In genomic region chr11:70655571-70656455, GRCm38 (mm10) we compare ENCODE assay signal across 8 mouse cellular contexts. TPM values are rescaled to one million over a fixed set of nuclear protein-coding genes. Genes with fewer than 3 reads are reported as not detected.
A peak's percentile ranks its signal among the peaks of the same experiment; 100 is the strongest.
DNase-seq lines count a peak whose midpoint lies in the region; ATAC-seq and TF ChIP-seq lines count a peak whose summit lies in the region.

No protein-coding gene starts in this region.

- H3K36me3 ChIP-seq in CH12.LX (replicated peaks in 1 of 2; ENCODE audit: control insufficient read depth in 1 of 2, insufficient read depth in 1 of 2, low read length in 1 of 2), result peaks cover 19 to 46% of the 10 kb centered on the region in 2 experiments
- H3K36me3 ChIP-seq in forebrain, embryonic 14.5 days (ENCODE audit: control insufficient read depth, insufficient read depth, low read length), result peaks cover 26% of the 10 kb centered on the region
- peaks cover 28% of the 10 kb centered on the region for H3K36me3 ChIP-seq in limb, embryonic 13.5 days
- H3K36me3 ChIP-seq in midbrain, embryonic 15.5 days (replicated peaks), result peaks cover 13% of the 10 kb centered on the region

- H3K27me3 ChIP-seq in CH12.LX (replicated peaks), result no peaks in the 10 kb centered on the region
- no peaks in the 10 kb centered on the region for H3K27me3 ChIP-seq in forebrain, embryonic 14.5 days (replicated peaks; ENCODE audit: control insufficient read depth, insufficient read depth, low read length)
- H3K27me3 ChIP-seq in limb, embryonic 13.5 days, result no peaks in the 10 kb centered on the region
- 0 out of 2 replicates have a peak, but pooled peaks cover 2% of the 10 kb centered on the region for H3K27me3 ChIP-seq in midbrain, embryonic 15.5 days (replicated peaks)

- in situ Hi-C loops in CH12.LX (cut with MboI; ENCODE audit: low pct_ligation_motif_present, low pct_unique_long_range_greater_than_20kb, low sequenced_read_pairs), result no loop called here

- dilution Hi-C loops in CH12.LX (cut with MboI; ENCODE audit: extremely low pct_ligation_motif_present, extremely low pct_unique_long_range_greater_than_20kb, low sequenced_read_pairs), result no loop called here

- H3K4me2 ChIP-seq in CH12.LX (ENCODE audit: insufficient read depth, low read depth, poor library complexity, severe bottlenecking), result peak overlapping the region; percentile 62
- peak overlapping the region; percentile 91 for H3K4me2 ChIP-seq in forebrain, embryonic 14.5 days (ENCODE audit: low read length)
- peak overlapping the region; percentile 97 for H3K4me2 ChIP-seq in limb, embryonic 13.5 days (replicated peaks)
- H3K4me2 ChIP-seq in midbrain, embryonic 15.5 days, result peak overlapping the region; percentile 93

- peaks cover 10 to 43% of the 10 kb centered on the region in 2 experiments for H3K4me1 ChIP-seq in CH12.LX (ENCODE audit: control insufficient read depth in 1 of 2, insufficient read depth in 2 of 2)
- peaks cover 21% of the 10 kb centered on the region for H3K4me1 ChIP-seq in forebrain, embryonic 14.5 days (ENCODE audit: control insufficient read depth, insufficient read depth, low read length)
- H3K4me1 ChIP-seq in limb, embryonic 13.5 days, result peaks cover 56% of the 10 kb centered on the region
- H3K4me1 ChIP-seq in midbrain, embryonic 15.5 days, result peaks cover 36% of the 10 kb centered on the region

- no peak for TF ChIP-seq CTCF in CH12.LX (conservative IDR thresholded peaks at IDR 0.05 in 1 of 2, IDR thresholded peaks at IDR 0.05 in 1 of 2; ENCODE audit: low read depth in 2 of 2, low read length in 2 of 2)

- TF ChIP-seq EP300 in CH12.LX (IDR thresholded peaks at IDR 0.05; ENCODE audit: low read length), result peak; percentile 5; the same call in 1 of the 2 replicates

- TF ChIP-seq POLR2A in CH12.LX (IDR thresholded peaks at IDR 0.05; ENCODE audit: low read depth, low read length), result peak; percentile 55

- under 1% methylated on average over 54 of the region's 61 CpGs for WGBS in forebrain, embryonic 14.5 days
- WGBS in limb, embryonic 13.5 days, result under 1% methylated on average over 61 of the region's 61 CpGs
- 1% methylated on average over 59 of the region's 61 CpGs for WGBS in midbrain, embryonic 15.5 days

- H3K9me3 ChIP-seq in CH12.LX (replicated peaks; ENCODE audit: low read length), result no peaks in the 10 kb centered on the region
- H3K9me3 ChIP-seq in forebrain, embryonic 14.5 days (replicated peaks; ENCODE audit: control insufficient read depth, low read length), result no peaks in the 10 kb centered on the region
- no peaks in the 10 kb centered on the region for H3K9me3 ChIP-seq in limb, embryonic 13.5 days
- no peaks in the 10 kb centered on the region for H3K9me3 ChIP-seq in midbrain, embryonic 15.5 days

- H3K79me2 ChIP-seq in CH12.LX (replicated peaks; ENCODE audit: control insufficient read depth, extremely low read depth, insufficient read depth, poor library complexity, severe bottlenecking), result peaks cover 36% of the 10 kb centered on the region

- DNase-seq in CH12.LX (ENCODE audit: extremely low read depth), result peak; percentile 64
- peak; percentile 73 for DNase-seq in adrenal gland, postnatal 10 days
- peak; percentile 55 for DNase-seq in forebrain, embryonic 14.5 days (ENCODE audit: low spot score)
- DNase-seq in heart, postnatal 4 days, result peak; percentile 78
- DNase-seq in thymus, postnatal 10 days (ENCODE audit: low spot score in 2 of 2), result peak; percentile 63 to 65
- no peak for DNase-seq in c-Kit-positive CD71-positive TER-119-positive erythroid progenitor cells, embryonic 14.5 days (ENCODE audit: low spot score)

- peak overlapping the region; percentile 90 for H3K9ac ChIP-seq in CH12.LX (ENCODE audit: insufficient read depth, low read depth)
- peak overlapping the region; percentile 97 for H3K9ac ChIP-seq in forebrain, embryonic 14.5 days (ENCODE audit: low read length)
- H3K9ac ChIP-seq in limb, embryonic 13.5 days, result peak overlapping the region; percentile 99
- H3K9ac ChIP-seq in midbrain, embryonic 15.5 days, result peak overlapping the region; percentile 99

- no peak for TF ChIP-seq RAD21 in CH12.LX (IDR thresholded peaks at IDR 0.05; ENCODE audit: low read depth, low read length)

- no peak for ATAC-seq in forebrain, embryonic 14.5 days
- 0 out of 2 replicates have a peak, but pooled peaks have one; percentile 11 for ATAC-seq in limb, embryonic 13.5 days (ENCODE audit: low FRiP score, low read depth)
- no peak; the same call in 1 of the 2 replicates for ATAC-seq in midbrain, embryonic 15.5 days (replicated peaks)

- peak overlapping the region; percentile 65 to 78 (median 69) for H3K4me3 ChIP-seq in CH12.LX (replicated peaks in 1 of 3; ENCODE audit: low read depth in 2 of 3, low read length in 2 of 3, poor library complexity in 1 of 3)
- H3K4me3 ChIP-seq in forebrain, embryonic 14.5 days (ENCODE audit: low read depth, low read length), result peak overlapping the region; percentile 100
- peak overlapping the region; percentile 100 for H3K4me3 ChIP-seq in limb, embryonic 13.5 days
- peak overlapping the region; percentile 99 for H3K4me3 ChIP-seq in midbrain, embryonic 15.5 days

- peak overlapping the region; percentile 95 for H3K27ac ChIP-seq in CH12.LX (ENCODE audit: insufficient read depth, low read depth)
- H3K27ac ChIP-seq in forebrain, embryonic 14.5 days (ENCODE audit: low read depth, low read length), result peak overlapping the region; percentile 95
- H3K27ac ChIP-seq in limb, embryonic 13.5 days, result peak overlapping the region; percentile 98
- peak overlapping the region; percentile 97 for H3K27ac ChIP-seq in midbrain, embryonic 15.5 days

TF ChIP-seq in CH12.LX, 34 proteins besides CTCF, POLR2A, EP300 and RAD21 (continues in another document):
- peak; percentile 56 for TF ChIP-seq USF1 (IDR thresholded peaks at IDR 0.05; ENCODE audit: low read depth, low read length)
- TF ChIP-seq ELF1 (IDR thresholded peaks at IDR 0.05; ENCODE audit: low read depth, low read length), result peak; percentile 45
- peak; percentile 32; the same call in 1 of the 2 replicates for TF ChIP-seq NRF1 (IDR thresholded peaks at IDR 0.05; ENCODE audit: low read depth, low read length)
- peak; percentile 61; the same call in 1 of the 2 replicates for TF ChIP-seq KAT2A (IDR thresholded peaks at IDR 0.05; ENCODE audit: insufficient replicate concordance, low read length)
- TF ChIP-seq HCFC1 (IDR thresholded peaks at IDR 0.05; ENCODE audit: low read depth, low read length), result peak; percentile 40
- no peak for TF ChIP-seq RCOR1 (conservative IDR thresholded peaks at IDR 0.05; ENCODE audit: low read depth, low read length)
- peak; percentile 57; the same call in 1 of the 2 replicates for TF ChIP-seq ZMIZ1 (IDR thresholded peaks at IDR 0.05; ENCODE audit: low read depth, low read length)
- peak; percentile 60; the same call in 1 of the 2 replicates for TF ChIP-seq MAZ (IDR thresholded peaks at IDR 0.05; ENCODE audit: low read depth, low read length)

RNA-seq across cellular contexts. Expression of gene Eno3, which starts 1.2 kb away (rescaled TPM):
- 11.0 and 11.2 TPM in 2 replicates for total RNA-seq in CH12.LX (2012; rRNA removed)
- total RNA-seq in CH12.LX (2014; rRNA removed), result 22.9 and 23.0 TPM in 2 replicates
- 26.4 and 27.5 TPM in 2 replicates for polyA plus RNA-seq in CH12.LX (2012; ENCODE audit: insufficient read length, low read depth)
- total RNA-seq in adrenal gland, postnatal 10 days (2021), result 100 to 1,000 TPM in 1 of 2 experiments, 10 to 100 TPM in 1; 89.5 to 224 TPM
- polyA plus RNA-seq in forebrain, embryonic 14.5 days (2014; fragmentation: Nextera tagmentation; extraction: Ambion mirVana), result 5.7 and 5.9 TPM in 2 replicates
- total RNA-seq in heart, postnatal 4 days (2021), result 1,000 to 10,000 TPM; 1,339 to 1,391 TPM
- 52.3 and 57.1 TPM in 2 replicates for polyA plus RNA-seq in limb, embryonic 13.5 days (2015; fragmentation: Nextera tagmentation; extraction: Ambion mirVana)
- 8.0 and 8.3 TPM in 2 replicates for polyA plus RNA-seq in midbrain, embryonic 15.5 days (2015; fragmentation: Nextera tagmentation; extraction: Ambion mirVana)

RNA-seq across cellular contexts. Expression of gene Pfn1, which starts 1.4 kb away (rescaled TPM):
- 1,045 and 1,143 TPM in 2 replicates for total RNA-seq in CH12.LX (2012; rRNA removed)
- total RNA-seq in CH12.LX (2014; rRNA removed), result 799 and 844 TPM in 2 replicates
- 2,575 and 2,624 TPM in 2 replicates for polyA plus RNA-seq in CH12.LX (2012; ENCODE audit: insufficient read length, low read depth)
- 100 to 1,000 TPM; 677 to 708 TPM for total RNA-seq in adrenal gland, postnatal 10 days (2021)
- 793 and 798 TPM in 2 replicates for polyA plus RNA-seq in forebrain, embryonic 14.5 days (2014; fragmentation: Nextera tagmentation; extraction: Ambion mirVana)
- total RNA-seq in heart, postnatal 4 days (2021), result 100 to 1,000 TPM; 572 to 580 TPM
- 1,638 and 1,674 TPM in 2 replicates for polyA plus RNA-seq in limb, embryonic 13.5 days (2015; fragmentation: Nextera tagmentation; extraction: Ambion mirVana)
- 659 and 665 TPM in 2 replicates for polyA plus RNA-seq in midbrain, embryonic 15.5 days (2015; fragmentation: Nextera tagmentation; extraction: Ambion mirVana)

RNA-seq across cellular contexts. Expression of gene Slc25a11, which starts 8.5 kb away (rescaled TPM):
- total RNA-seq in CH12.LX (2012; rRNA removed) (96.9 and 99.0 TPM in 2 replicates), CH12.LX (2014; rRNA removed) (121 and 135 TPM in 2 replicates)
- polyA plus RNA-seq in CH12.LX (2012; ENCODE audit: insufficient read length, low read depth), result 127 and 132 TPM in 2 replicates
- total RNA-seq in adrenal gland, postnatal 10 days (2021), result 100 to 1,000 TPM; 180 to 220 TPM
- polyA plus RNA-seq in forebrain, embryonic 14.5 days (2014; fragmentation: Nextera tagmentation; extraction: Ambion mirVana), result 165 and 190 TPM in 2 replicates
- total RNA-seq in heart, postnatal 4 days (2021), result 100 to 1,000 TPM; 311 to 313 TPM
- 165 and 173 TPM in 2 replicates for polyA plus RNA-seq in limb, embryonic 13.5 days (2015; fragmentation: Nextera tagmentation; extraction: Ambion mirVana)
- 180 and 181 TPM in 2 replicates for polyA plus RNA-seq in midbrain, embryonic 15.5 days (2015; fragmentation: Nextera tagmentation; extraction: Ambion mirVana)

RNA-seq across cellular contexts. Expression of gene Rnf167, which starts 8.8 kb away (rescaled TPM):
- 23.5 and 24.0 TPM in 2 replicates for total RNA-seq in CH12.LX (2012; rRNA removed)
- 24.1 and 25.5 TPM in 2 replicates for total RNA-seq in CH12.LX (2014; rRNA removed)
- polyA plus RNA-seq in CH12.LX (2012; ENCODE audit: insufficient read length, low read depth), result 28.0 and 31.7 TPM in 2 replicates
- total RNA-seq in adrenal gland, postnatal 10 days (2021), result 10 to 100 TPM; 73.9 to 86.6 TPM
- polyA plus RNA-seq in forebrain, embryonic 14.5 days (2014; fragmentation: Nextera tagmentation; extraction: Ambion mirVana), result 105 and 118 TPM in 2 replicates
- 10 to 100 TPM; 42.1 to 42.8 TPM for total RNA-seq in heart, postnatal 4 days (2021)
- polyA plus RNA-seq in limb, embryonic 13.5 days (2015; fragmentation: Nextera tagmentation; extraction: Ambion mirVana), result 120 and 129 TPM in 2 replicates
- 114 and 122 TPM in 2 replicates for polyA plus RNA-seq in midbrain, embryonic 15.5 days (2015; fragmentation: Nextera tagmentation; extraction: Ambion mirVana)

RNA-seq across cellular contexts. Expression of gene Spag7, which starts 13.4 kb away (rescaled TPM):
- total RNA-seq in CH12.LX (2012; rRNA removed) (96.3 and 105 TPM in 2 replicates), CH12.LX (2014; rRNA removed) (86.9 and 93.5 TPM in 2 replicates)
- 120 and 161 TPM in 2 replicates for polyA plus RNA-seq in CH12.LX (2012; ENCODE audit: insufficient read length, low read depth)
- 10 to 100 TPM; 66.5 to 72.6 TPM for total RNA-seq in adrenal gland, postnatal 10 days (2021)
- polyA plus RNA-seq in forebrain, embryonic 14.5 days (2014; fragmentation: Nextera tagmentation; extraction: Ambion mirVana), result 65.4 and 83.9 TPM in 2 replicates
- total RNA-seq in heart, postnatal 4 days (2021), result 10 to 100 TPM; 86.2 to 92.3 TPM
- 159 and 165 TPM in 2 replicates for polyA plus RNA-seq in limb, embryonic 13.5 days (2015; fragmentation: Nextera tagmentation; extraction: Ambion mirVana)
- 171 and 173 TPM in 2 replicates for polyA plus RNA-seq in midbrain, embryonic 15.5 days (2015; fragmentation: Nextera tagmentation; extraction: Ambion mirVana)
